Mouse (Mus musculus): ENCODE data around the gene Golph3l.
"Not testable (repeated sequence)": the region's sequence is repeated elsewhere in the genome, so short reads cannot be mapped to it uniquely, and the experiment has no call there.

The Golph3l gene

GRCm38 (mm10) chr3:95624628-95625503 is 36.1 kb downstream of the Golph3l start, which contains the start of gene Ensa:
Ensa (plus strand) TSS chr3:95624993.
- DNase-seq (ENCODE audit: low read depth, low spot score), result peak; percentile 99

GRCm38 (mm10) chr3:95627763-95628162 is 39.0 kb downstream of the Golph3l start:
- DNase-seq (ENCODE audit: low read depth, low spot score), result no peak

GRCm38 (mm10) chr3:95629755-95630154 is 41.0 kb downstream of the Golph3l start:
- DNase-seq (ENCODE audit: low read depth, low spot score), result no peak

- DNase-seq (ENCODE audit: low read depth, low spot score), result no peak
Measured at GRCm38 (mm10) chr3:95630856-95631255, 42.1 kb downstream of the Golph3l start.

- DNase-seq (ENCODE audit: low read depth, low spot score), result no peak
Measured at GRCm38 (mm10) chr3:95631304-95631703, 42.6 kb downstream of the Golph3l start.

- DNase-seq (ENCODE audit: low read depth, low spot score), result peak; percentile 45
Measured at GRCm38 (mm10) chr3:95632648-95633588, 44.2 kb downstream of the Golph3l start.

- DNase-seq (ENCODE audit: low read depth, low spot score), result no peak
Measured at GRCm38 (mm10) chr3:95635636-95636035, 46.9 kb downstream of the Golph3l start.

- no peak for DNase-seq (ENCODE audit: low read depth, low spot score)
Measured at GRCm38 (mm10) chr3:95636072-95636471, 47.3 kb downstream of the Golph3l start.

- DNase-seq (ENCODE audit: low read depth, low spot score), result no peak
Measured at GRCm38 (mm10) chr3:95639694-95640093, 51.0 kb downstream of the Golph3l start.

GRCm38 (mm10) chr3:95643097-95643496 is 54.4 kb downstream of the Golph3l start:
- no peak for DNase-seq (ENCODE audit: low read depth, low spot score)

GRCm38 (mm10) chr3:95645313-95646235 is 56.8 kb downstream of the Golph3l start:
- no peak for DNase-seq (ENCODE audit: low read depth, low spot score)

GRCm38 (mm10) chr3:95648016-95648415 is 59.3 kb downstream of the Golph3l start:
- no peak for DNase-seq (ENCODE audit: low read depth, low spot score)

GRCm38 (mm10) chr3:95650276-95651032 is 61.7 kb downstream of the Golph3l start:
- DNase-seq (ENCODE audit: low read depth, low spot score), result no peak

- DNase-seq (ENCODE audit: low read depth, low spot score), result no peak
Measured at GRCm38 (mm10) chr3:95651033-95651373, 62.3 kb downstream of the Golph3l start.

- DNase-seq (ENCODE audit: low read depth, low spot score), result no peak
Measured at GRCm38 (mm10) chr3:95651391-95652203, 62.9 kb downstream of the Golph3l start.

GRCm38 (mm10) chr3:95652204-95652811 is 63.6 kb downstream of the Golph3l start:
- DNase-seq (ENCODE audit: low read depth, low spot score), result no peak

- DNase-seq (ENCODE audit: low read depth, low spot score), result no peak
Measured at GRCm38 (mm10) chr3:95652871-95653270, 64.1 kb downstream of the Golph3l start.

- DNase-seq (ENCODE audit: low read depth, low spot score), result peak; percentile 50
Measured at GRCm38 (mm10) chr3:95653473-95654034, 64.8 kb downstream of the Golph3l start.

GRCm38 (mm10) chr3:95654371-95654770 is 65.6 kb downstream of the Golph3l start:
- DNase-seq (ENCODE audit: low read depth, low spot score), result not testable (repeated sequence)
